Mouse (Mus musculus) cerebellum, adult (tissue): ENCODE results near the gene Zfp467.

Source experiments
- ATAC-seq: cut with Nextera tagmentation; 2 replicates; pipeline ENCODE4 v1.9.2; 2017; ENCODE audit warnings: mild to moderate bottlenecking, moderate library complexity, mixed read lengths; ENCODE audit not compliant: insufficient number of reproducible peaks, low FRiP score, low TSS enrichment

Zfp467 gene

DNA sequence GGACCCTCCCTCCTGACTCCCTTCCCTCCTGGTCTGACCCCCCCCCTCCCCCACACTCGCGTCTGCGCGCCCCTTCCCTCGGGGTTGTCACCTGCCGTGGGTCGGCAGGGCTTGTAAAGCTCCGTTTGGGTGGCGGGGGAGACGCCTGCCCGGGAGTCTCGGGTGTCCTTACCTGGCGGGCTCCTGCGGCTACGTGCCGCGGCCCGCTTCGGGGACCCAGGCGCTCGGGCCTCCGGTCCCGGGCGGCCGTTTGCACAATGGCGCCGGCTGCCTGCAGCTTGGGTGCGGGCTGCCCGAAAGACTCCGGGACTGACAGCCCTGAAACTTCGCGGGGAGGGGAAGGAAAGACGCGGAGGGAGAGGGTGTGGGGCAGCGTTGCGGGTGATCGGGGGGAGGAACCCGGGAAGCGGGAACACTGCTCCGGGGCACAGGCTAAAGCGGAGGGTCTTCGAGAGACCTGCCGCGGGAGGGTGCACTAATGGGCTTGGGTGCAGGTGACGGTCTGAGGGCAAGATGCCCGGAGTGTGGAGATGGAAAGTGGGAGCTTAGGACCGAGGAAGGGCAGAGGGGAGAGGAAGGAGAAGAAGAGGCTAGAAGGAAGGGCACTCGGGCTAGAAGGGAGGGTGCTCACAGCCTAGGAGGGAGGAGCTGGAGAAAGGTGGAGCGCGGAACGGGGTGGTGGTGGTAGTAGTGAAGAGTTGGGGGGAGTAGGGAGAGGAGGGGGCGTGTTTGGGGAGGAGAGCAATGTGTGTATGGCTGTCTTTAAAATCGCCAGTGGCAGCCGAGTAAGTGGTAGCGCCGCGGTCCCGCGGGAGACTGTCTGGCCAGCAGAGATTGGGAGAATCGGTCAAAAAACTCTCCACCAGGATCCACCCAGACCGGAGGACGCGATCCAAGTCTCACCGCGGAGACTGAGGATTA lies at the start of gene Zfp467:
Gene Zfp467, minus strand, starts transcription at position 645 of the 921 bp plus-strand sequence.
- ATAC-seq, result peak; percentile 34; the same call in 1 of the 2 replicates

DNA sequence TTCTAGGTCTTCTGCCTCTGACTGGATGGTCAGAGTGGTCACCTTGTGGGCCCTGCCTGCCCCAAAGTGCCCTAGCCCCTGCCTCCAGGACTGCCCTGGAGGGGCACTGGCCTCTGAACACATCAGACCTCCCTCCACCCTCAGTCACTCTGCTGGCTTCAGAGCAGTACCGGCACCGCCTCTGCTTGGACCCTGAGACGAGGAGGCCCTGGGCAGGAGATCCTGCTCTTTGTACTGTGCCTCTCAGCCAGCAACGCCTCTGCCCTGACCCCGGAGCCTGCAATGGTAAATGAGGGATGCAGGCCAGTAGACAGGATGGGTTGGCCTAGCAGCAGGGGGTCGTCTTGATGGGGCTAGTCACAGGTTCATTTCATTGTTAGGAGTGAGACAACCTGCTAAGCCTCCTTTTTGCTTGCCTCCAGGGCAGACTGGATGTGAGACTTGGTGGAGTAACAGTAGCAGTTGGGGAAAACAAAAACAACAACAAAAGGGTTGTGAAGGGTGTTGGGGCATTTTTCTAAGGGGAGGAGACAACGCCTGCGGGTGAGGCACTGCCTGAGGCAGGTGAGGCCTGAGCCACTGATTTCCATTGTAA lies 47.6 kb upstream of the Zfp467 start:
- no peak for ATAC-seq

DNA sequence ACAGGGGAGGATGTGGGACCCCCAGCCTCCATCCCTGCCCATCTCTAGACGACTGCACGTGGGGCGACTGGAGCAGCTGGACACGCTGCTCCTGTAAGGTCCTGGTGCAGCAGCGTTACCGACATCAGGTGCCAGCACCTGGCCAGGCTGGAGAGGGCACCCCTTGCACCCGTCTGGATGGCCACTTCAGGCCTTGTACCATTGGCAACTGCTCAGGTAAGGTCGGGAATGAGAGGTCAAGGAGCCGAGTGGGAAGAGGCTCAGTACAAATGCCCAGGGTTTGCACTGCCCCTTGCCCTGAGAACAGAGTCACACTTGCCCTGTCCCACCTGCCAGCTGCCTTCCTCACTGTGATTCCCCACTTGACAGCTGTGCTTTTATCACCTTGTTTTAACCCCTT lies 45.7 kb upstream of the Zfp467 start:
- ATAC-seq, result no peak

DNA sequence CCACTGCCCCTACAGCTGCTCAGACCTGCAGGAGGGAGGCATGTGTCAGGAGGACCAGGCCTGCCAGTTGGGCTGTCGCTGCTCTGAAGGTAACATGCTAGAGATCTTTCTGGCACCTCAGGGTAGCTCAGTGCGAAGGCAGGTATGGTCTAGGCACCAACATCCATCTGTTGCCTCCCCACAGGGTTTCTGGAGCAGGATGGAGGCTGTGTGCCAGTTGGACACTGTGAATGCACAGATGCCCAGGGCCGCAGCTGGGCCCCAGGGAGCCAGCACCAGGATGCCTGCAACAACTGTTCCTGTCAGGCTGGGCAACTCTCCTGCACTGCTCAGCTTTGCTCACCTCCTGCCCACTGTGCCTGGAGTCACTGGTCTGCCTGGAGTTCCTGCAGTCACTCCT lies 44.1 kb upstream of the Zfp467 start:
- 0 out of 2 replicates have a peak, but pooled peaks have one; percentile 43 for ATAC-seq

GRCm38 (mm10) chr6:48487747-48488725 lies 42.4 kb upstream of the Zfp467 start:
- no peak for ATAC-seq

DNA sequence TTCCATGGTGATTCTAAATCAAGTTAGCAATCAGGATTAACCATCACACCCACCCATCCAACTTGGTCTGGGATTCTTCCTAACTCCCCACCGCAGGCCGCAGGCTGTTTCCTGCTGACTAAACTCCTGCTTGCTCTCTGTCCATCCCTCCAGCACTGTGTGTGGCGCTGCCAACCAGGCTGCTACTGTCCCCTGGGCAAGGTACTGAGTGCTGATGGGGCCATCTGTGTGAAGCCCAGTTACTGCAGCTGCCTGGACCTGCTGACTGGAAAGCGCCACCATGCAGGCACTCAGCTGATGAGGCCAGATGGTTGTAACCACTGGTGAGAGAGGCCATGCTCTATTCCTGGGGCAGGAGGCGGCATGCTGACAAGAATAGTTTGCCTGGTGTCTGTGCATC lies 36.9 kb upstream of the Zfp467 start:
- ATAC-seq, result no peak

DNA sequence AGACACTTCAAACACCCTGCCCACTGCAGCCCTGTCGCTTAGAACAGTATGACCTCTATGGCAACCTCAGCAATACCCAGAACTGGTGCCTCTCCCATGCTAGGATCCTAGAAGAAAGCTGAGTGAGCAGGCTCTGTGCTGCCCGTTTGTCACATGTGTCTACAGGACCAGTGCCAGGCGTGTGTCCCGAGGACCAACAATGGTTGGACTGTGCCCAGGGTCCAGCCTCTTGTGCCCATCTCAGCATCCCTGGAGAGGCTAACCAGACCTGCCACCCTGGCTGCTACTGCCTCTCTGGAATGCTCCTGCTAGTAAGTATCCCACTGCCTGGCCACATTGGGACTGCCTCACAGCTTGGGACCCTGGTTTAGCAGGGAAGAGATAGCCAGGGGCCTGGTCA lies 32.8 kb upstream of the Zfp467 start:
- ATAC-seq, result no peak

- ATAC-seq, result no peak
Measured at GRCm38 (mm10) chr6:48470739-48471138, 25.1 kb upstream of the Zfp467 start.

GRCm38 (mm10) chr6:48467490-48467889 lies 21.9 kb upstream of the Zfp467 start:
- peak; percentile 59; the same call in 1 of the 2 replicates for ATAC-seq

GRCm38 (mm10) chr6:48466715-48467114 lies 21.1 kb upstream of the Zfp467 start:
- ATAC-seq, result 0 out of 2 replicates have a peak, but pooled peaks have one; percentile 23

DNA sequence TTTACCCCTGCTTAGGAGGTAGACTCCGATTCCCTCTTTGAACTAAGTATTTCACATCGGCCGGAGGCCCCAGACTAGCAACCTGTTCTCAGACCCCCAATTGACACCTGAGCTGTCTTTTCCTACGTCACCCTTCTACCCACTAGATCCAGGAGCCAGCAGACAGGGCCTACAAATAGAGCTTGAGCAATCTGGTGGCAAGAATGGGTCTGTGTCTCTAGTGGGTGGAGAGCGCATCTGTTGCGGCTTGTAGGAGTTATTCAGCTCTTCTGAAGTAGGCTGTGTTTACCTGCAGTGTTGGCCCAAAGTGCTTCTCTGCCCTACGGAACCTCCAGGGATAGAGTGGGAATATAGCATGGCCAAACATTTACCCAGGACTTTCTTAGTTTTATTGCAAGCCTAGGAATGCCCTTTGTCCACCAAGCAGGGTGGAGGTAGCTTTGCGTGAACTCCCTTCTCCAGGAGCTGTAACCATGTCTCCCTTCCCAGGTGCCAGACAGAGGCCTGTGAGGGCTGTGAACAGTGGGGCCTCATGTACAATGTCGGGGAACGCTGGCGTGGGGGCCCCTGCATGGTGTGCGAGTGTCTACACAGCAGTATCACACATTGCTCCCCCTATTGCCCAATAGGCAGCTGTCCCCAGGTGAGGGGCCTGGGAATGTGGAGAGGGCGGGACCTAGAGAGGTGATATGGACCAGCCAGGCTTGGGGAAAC lies 19.5 kb upstream of the Zfp467 start:
- no peak for ATAC-seq

GRCm38 (mm10) chr6:48452771-48453170 lies 7.1 kb upstream of the Zfp467 start:
- ATAC-seq, result no peak

GRCm38 (mm10) chr6:48452151-48452550 lies 6.5 kb upstream of the Zfp467 start:
- ATAC-seq, result no peak

GRCm38 (mm10) chr6:48448527-48448926 lies 2.9 kb upstream of the Zfp467 start:
- no peak for ATAC-seq

DNA sequence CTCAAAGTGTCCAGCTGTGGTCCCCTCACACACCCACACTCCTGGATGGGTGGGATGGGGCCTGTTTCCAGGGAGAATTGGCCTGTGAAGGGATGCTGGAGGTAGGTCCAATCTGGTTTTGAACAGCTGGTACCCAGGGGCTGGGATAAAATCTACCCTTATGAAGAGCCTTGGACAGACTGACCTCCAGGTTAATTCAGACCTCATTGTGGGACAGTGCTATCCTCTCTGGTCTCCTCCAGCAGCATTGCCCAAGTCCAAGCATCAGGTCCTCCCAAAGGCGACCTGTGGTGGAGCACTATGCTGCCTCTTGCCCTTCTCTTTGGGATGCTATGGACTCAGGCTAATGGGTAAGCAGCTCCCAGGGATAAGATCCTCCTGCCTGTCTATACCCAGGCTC lies 2.3 kb upstream of the Zfp467 start, which contains the start of gene Sspo:
Gene Sspo, plus strand, starts transcription at position 301 of the 400 bp plus-strand sequence.
- no peak for ATAC-seq

DNA sequence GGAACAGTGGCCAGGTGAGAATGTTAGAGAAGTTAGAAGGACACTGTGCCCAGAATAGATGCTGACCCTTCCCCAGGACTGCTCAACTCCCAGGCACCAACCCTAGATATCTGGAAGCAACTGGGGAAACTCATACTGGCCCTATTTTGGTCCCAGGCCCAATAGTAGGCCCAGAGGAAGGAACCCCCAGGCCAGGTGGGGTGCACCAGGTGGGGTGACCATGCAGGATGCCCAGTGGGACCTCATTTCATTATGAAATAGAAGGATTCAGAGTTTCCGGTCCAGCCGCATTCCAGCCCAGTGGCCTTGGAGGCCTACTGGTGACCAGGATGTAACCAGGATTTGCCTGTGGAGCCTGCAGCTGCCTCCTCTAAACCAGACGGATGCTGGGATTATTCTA lies 1.3 kb upstream of the Zfp467 start:
- no peak for ATAC-seq

DNA sequence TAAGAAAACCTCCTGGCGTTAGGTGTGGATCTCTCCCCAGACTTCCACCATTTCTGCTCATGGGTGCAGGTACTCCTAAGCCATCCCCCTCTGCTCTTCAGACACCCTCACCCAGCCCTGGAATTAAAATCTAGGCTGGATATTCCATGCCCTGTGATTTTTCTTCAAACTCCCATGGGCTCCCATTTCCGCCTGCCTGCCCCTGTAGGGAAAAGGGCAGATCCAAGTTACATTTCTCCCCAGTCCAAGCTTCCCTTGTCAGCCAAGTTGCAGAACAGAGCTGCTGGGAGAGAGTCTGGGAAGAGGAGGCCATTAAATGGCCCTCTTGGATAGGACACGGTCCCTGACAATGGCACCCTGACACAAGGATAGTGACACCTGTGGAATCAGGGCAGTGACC lies 631 bp upstream of the Zfp467 start:
- no peak for ATAC-seq

DNA sequence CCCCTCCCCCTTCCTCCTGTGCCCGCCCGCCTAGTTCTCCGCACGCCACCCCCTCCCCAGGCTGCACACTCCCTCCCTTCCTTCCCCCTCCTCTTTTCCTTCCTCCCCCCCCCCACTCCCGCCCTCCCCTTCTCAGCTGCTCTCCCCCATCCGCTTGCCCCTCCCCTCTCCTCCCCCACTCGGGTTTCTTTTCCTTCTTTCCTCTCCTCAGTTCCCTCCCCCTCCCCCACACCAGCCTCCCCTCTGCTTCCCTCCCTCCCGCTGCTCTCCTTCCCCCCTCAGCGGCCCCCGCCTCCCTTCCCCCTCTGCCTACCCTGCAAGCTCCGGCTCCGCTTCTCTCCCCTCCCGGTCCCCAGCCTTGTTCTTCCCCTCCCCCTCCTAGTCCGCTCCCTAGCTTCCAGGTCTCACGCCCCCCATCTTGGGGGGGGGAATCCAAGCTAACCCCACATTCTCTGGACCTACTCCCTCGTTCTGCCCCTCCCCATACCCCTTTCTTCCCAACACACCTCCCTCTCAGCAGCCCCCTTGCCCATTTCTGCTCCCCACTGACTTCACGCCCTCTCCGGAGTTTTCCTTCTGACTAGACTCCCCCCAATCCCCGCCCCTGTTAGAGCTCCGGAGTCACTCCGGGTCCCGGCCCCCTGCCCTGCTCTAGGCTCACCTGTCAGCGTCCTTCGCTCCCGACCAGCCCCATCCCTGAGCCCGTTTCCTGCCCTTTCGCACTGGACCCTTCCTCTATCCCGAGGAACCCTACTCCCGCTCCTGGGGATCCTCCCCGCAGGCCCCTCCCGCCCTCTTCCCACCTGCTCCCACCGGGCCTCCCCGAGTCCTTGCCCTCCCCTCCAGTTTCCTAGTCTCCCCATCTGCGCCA lies 1.1 kb downstream of the Zfp467 start:
- peak; percentile 24 for ATAC-seq
